Mouse (Mus musculus): ENCODE data around the gene Trcg1.
A peak's percentile ranks its signal among the peaks of the same experiment; 100 is the strongest.

The Trcg1 gene

DNA sequence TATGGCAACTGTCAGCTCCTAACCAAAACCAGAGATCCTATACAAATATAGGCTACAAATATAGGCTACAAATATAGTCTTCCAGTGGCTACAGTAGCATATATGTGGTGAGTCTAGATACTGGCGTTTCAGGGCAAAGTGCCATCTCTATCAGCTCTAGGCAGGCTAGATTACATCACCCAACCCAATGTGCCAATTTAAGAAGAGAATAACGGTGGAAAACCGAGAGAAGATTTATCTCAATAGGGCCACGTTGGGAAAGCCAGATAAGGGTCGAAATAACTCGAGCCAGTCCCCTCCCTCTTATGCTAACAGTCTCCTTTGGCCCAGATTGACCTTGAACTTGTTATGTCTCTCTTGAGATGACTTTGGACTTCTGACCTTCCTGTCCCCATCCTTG lies 3.2 kb upstream of the Trcg1 start:
- no peak for DNase-seq

DNA sequence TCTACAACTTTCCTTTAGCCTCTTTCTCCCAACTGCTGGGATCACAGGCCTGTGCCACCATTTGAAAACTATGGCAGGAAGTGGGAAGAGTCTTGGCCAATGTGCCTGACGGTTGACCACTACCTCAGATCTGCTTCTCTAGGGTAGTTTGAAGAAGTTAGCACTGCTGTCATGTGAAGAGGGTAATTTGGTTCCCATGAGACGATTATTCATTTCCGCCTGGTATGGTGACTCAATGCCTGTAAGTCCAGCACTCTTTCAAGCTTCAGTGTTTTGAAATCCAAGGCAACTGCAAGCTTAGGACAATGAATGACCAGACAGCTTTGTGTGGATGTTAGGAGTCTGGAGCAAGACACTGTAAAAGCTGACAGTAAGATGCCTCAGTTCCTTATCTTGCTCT lies 2.6 kb upstream of the Trcg1 start:
- DNase-seq = no peak

GRCm38 (mm10) chr9:57237705-57238104 lies 1.3 kb downstream of the Trcg1 start:
- DNase-seq = no peak

- DNase-seq = no peak
Observed at GRCm38 (mm10) chr9:57238220-57238619, 1.9 kb downstream of the Trcg1 start.

DNA sequence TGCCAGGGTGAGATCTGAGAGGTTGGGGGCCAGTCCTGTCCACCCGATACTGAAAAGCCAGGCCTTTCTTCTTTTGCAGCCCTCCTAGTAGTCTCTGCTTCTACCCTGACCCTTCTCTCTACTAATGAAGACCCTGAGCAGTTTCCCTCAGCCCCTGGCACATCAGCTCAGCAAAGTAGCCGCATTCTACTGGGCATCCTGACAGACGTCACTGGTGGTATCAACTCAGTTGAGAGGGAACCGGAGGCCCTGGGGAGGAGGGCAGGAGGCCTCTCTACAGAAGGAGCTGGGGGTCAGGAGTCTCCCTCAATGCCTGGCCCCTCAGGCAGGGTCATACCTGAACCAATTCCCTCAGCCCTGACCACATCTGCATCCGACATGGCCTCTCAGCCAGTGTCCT lies 4.8 kb downstream of the Trcg1 start:
- DNase-seq = no peak

GRCm38 (mm10) chr9:57242916-57243315 lies 6.6 kb downstream of the Trcg1 start:
- no peak for DNase-seq

DNA sequence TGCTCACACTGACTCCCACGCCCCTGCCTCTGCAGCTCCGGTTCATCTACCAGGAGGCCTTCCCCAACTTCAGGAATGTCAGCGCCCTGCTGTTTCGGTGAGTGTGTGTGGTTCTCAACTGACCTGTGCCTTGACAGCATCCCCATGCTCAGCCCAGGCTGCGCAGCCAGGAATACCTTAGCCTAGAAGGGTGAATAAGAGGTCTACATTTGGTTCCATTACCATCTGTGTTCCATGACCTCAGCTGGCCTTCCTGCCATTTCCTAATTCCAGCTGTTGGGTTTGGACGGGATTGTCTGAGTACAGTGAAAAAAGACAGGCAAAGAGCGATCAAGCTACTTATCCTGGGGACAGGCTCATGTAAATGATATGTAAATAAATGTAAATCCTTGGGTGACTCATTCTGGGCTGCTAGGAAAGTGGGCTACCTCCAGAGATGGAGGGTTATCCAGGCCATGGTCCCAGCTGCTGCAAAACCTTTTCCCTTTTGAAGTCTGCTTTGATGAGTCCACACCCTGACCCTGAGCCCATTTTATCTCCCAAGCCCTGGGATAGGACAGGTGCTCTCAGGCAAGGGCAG lies 7.8 kb downstream of the Trcg1 start:
- no peak for DNase-seq

- DNase-seq = peak in 1 of 2 experiments; percentile 18
Observed at GRCm38 (mm10) chr9:57246482-57246881, 10.1 kb downstream of the Trcg1 start.

DNA sequence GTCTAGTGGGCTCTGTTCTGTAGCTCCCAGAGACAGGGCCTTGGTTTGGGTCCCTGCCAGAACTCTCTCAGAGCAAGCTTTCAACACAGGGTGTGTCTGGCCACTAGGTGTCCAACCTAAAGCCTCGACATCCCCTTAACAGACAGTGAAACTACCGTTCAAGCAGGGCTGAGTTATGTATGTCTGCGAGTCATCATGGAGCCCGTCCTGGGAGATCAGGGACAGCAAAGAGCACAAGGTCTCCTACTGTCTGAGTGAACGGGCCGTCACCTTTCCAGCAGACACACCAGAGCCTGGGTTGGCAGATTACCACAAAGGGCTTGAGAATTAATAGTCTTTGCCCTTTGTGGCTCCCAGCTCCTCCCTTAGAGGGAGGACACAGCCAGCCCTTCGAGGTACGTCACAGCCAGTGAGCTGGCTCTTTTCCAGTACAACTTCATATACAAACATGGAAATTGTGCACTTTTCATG lies 10.9 kb downstream of the Trcg1 start:
- peak in 1 of 2 experiments; percentile 31 for DNase-seq

DNA sequence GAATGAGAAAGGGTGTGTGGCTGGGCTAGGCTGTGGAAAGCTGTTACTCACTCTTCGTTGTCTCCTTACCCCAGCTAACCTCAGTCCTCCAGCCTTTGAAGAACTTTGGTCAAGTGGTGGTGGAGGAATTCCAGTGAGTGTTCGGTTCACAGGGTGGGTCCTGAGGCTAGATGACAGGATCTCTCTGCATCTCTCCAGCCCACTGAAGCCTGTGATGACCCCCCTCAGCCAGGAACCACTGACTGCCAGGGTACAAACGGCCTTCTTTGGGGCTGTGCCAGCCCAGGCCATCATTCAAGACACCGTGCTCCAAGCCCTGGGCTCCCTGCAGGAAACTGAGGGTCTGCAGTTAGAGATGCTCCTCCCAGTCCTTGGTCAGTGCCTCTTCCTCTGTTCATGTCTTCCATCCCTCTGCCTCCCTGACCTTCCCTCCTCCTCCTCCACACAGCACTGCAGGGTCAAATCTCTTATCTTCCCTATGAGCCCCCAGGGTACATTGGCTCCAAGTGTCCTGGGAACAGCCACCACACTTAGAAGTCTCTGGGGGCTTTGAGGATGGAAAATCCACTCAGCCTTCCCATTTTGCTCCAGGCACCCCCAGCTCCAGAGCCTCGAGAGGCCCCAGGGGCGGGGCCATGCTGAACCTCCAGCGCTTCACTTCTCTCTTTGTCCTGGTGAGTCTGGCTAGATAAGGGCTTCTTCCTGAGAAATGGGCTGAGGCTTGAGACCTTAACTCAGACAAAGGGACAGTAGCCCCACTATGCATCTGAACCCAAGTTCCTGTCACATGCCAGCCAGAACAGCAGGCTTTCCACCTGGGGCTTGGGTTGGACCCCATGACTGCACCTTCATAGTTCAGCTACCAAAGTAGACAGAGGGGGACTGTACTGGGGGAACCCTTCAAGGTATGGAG lies 11.9 kb downstream of the Trcg1 start:
- no peak for DNase-seq

DNA sequence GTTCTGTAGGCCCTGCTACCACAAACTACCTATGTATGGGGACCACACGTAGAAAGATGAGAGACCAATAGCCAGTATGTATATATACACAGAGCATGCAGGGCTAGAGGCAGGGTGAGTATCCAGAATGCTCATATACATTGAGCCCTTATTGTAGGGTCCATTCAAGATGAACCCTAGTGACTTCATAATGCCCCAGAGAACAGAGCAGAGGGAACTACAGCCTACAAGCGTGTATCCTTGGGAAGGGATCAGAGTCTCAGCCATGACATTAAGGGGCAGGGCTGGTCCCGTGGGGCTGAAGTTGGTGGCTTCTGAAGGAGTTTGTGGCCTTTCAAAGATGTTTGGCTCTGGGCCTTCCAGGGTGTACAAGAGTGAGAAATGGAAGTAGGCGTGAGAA lies 13.7 kb downstream of the Trcg1 start:
- DNase-seq = no peak

- peak in 1 of 2 experiments; percentile 43 for DNase-seq
Observed at GRCm38 (mm10) chr9:57251139-57251538, 14.8 kb downstream of the Trcg1 start.

- no peak for DNase-seq
Observed at GRCm38 (mm10) chr9:57254061-57254460, 17.7 kb downstream of the Trcg1 start.

DNA sequence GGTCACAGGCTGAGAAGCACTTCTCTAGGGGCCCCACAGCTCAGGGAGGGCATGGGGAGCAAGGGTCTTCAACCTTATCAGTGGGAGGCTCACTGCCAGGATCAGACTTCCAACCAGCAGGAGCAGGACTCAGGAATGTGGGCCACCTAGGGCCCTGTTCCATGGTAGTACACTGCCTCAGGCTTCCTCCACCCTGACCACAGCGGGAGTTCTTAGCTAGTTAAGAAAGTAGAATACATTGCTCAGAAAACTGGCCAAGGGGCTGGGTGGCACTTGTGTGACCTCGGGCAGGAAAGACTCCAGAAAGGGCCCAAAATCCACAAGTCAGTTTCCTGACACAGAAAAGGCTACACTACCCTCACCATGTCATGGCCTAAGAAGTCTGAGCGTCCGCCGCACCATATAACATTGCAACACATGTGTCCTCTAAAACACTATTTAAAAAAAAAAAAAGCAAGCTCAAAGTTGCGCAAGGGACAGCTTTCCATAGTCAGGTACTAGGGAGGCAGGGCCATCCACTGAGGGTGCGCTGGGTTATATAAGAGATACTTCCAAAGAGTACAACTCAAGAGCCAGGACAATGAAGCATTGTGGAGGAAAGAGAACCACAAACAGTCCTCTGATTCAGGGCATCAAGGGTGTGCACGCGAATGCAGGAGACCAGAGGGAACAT lies 18.6 kb downstream of the Trcg1 start:
- no peak for DNase-seq

GRCm38 (mm10) chr9:57256309-57256708 lies 20.0 kb downstream of the Trcg1 start:
- DNase-seq = no peak

GRCm38 (mm10) chr9:57256861-57257260 lies 20.5 kb downstream of the Trcg1 start:
- no peak for DNase-seq

DNA sequence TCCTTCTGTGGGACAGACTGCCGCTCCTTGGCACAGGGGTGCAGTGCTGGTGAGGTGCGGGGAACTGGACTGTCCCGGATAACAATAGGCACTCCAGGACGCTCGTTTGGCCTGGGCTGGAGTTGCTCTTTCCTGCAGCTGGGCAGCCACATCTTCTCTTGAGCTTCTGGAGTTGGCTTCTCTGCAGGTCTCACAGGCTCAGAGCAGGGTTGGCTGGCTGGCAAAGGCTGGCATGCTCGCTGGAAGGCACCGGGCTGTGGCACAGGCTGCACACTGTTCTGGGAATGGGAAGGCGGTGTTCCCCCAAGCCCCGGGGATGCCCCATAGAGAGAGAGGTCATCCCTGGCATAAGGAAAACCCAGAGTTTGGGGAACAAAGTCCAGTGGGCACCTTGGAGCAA lies 21.3 kb downstream of the Trcg1 start:
- no peak for DNase-seq

- DNase-seq = peak; percentile 89 to 94
Observed at GRCm38 (mm10) chr9:57259736-57260135, 23.4 kb downstream of the Trcg1 start.

DNA sequence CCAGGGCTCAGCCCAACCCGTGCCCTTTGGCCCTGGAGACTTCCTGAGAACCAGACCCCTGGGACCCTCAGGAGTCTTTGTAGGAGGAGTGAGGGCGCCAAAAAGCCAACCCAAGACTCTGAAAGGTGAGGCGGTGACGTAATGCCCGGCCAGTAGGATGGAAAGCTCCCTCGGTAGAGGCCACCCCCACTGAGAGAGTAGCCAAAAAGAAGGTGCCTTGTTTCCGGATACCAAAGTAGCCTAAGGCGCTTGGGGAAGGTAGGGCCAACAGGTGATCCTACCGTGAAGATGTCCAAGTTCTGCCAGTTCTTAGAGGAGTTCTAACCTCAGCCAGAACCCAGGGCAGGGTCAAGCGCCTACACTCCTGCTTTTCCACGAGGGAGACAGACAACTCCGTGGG lies 24.6 kb downstream of the Trcg1 start:
- no peak for DNase-seq

DNA sequence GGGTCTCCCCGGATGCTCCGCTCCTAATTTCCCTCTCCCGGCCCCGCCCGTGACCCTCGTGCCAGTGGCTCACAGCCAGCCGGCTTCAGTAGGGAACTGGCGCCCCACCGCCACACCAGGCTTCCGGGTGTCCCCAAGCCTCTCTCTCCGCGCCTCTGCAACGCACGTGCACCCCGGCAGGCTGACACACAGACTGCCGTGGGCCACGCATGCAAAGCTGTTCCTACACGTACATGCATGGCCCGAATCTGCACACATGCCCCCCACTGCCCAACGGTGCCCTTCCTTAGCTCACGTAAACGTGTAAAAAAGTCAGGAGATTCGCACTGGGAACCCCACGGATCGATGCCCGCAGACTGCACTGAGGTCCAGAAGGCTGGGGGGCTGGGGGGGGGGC lies 25.2 kb downstream of the Trcg1 start:
- DNase-seq = peak; percentile 79

GRCm38 (mm10) chr9:57261913-57262794 lies 25.8 kb downstream of the Trcg1 start, which contains the start of gene 1700017B05Rik:
TSS of gene 1700017B05Rik (minus strand) at chr9:57262612.
- peak; percentile 88 for DNase-seq

All from lung, postnatal 4 days (tissue).